Mouse (Mus musculus): ENCODE data around the gene Aph1a.
"Not testable (repeated sequence)": the region's sequence is repeated elsewhere in the genome, so short reads cannot be mapped to it uniquely, and the experiment has no call there.

The Aph1a gene

GRCm38 (mm10) chr3:95893606-95894316 lies at the start of gene Aph1a:
Gene Aph1a (plus strand): TSS chr3:95893969.
- peak; percentile 97 for DNase-seq (ENCODE audit: low read depth, low spot score)

- no peak for DNase-seq (ENCODE audit: low read depth, low spot score)
These were observed 43.2 kb upstream of the Aph1a start for GRCm38 (mm10) chr3:95850611-95851010.

DNA sequence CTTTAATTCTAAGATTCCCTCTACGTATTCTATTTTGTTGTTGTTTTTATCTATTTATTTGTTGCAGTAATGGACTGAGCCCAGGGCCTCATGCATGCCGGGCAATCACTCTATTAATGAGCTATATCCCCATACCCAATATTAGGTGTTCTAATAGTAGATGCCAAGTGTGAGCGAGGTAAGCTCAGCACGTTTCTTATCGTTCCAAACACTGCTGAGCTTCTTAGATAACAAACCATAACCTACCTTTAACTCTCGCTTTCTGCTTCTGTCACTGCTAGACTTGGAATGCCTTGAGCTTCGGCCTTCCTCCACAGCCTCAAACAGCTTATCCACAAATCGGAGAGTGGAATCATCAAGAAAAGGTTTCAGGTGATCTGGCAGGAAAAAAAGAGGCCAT lies 42.5 kb upstream of the Aph1a start:
- DNase-seq (ENCODE audit: low read depth, low spot score): no peak

DNA sequence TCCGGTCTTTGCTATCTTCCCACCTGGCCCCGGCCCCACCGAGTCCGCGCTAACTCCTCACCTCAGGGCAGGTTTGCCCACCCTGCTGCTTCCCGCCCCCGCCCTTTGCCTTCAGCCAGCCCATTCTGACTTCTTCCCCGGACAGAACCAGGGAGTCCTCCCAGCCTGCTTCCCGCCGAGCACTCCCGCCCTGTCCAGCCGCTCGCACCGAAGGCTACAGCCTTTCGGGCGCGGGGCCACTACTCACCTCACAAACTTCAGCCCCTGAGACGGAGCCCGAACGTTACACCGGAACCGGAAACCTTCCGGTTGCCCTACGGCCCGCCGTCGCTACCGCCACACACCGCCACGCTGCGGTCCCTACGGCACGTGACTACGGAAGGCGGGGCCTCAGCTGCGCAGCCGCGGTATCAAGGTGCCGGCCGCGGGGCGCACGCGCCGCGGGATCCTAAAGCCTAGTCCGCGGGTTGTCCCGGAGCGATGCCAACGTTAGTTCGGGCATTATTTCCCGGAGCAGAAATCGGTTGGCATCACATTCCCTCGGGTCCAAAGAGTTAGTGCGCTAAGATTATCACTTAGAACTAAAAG lies 38.2 kb upstream of the Aph1a start, which contains the start of gene Prpf3:
Prpf3 (minus strand) TSS at position 384 of the 588 bp plus-strand sequence.
- DNase-seq (ENCODE audit: low read depth, low spot score): peak; percentile 94

GRCm38 (mm10) chr3:95856115-95856514 lies 37.7 kb upstream of the Aph1a start:
- DNase-seq (ENCODE audit: low read depth, low spot score): no peak

DNA sequence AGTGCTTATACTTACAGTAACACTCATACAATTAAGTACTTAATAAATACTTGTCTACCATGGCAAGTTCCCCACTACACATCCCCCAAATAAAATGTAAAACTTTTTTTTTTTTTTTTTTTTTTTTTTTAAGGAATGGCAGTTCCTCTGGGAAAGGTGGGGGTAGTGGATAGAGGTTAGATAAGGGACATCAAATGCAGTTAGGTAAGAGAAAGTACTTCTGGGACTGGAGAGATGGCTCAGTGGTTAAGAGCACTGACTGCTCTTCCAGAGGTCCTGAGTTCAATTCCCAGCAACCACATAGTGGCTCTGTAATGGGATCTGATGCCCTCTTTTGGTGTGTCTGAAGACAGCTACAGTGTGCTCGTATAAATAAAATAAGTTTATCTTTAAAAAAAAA lies 36.7 kb upstream of the Aph1a start:
- not testable (repeated sequence) for DNase-seq (ENCODE audit: low read depth, low spot score)

DNA sequence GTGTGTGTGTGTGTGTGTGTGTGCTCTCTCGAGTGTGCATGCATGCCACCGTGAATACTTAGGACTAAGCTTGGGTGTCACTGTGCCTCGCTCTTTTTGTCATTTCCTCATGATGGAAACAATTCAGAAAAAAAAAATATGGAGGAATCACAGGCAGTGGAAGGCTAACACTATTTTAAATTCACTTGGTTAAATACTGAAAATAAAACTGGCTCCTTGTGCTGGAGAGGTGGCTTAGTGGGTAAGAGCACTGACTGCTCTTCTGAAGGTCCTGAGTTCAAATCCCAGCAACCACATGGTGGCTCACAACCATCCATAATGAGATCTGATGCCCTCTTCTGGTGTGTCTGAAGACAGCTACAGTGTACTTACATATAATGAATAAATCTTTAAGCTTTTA lies 35.5 kb upstream of the Aph1a start:
- not testable (repeated sequence) for DNase-seq (ENCODE audit: low read depth, low spot score)

DNA sequence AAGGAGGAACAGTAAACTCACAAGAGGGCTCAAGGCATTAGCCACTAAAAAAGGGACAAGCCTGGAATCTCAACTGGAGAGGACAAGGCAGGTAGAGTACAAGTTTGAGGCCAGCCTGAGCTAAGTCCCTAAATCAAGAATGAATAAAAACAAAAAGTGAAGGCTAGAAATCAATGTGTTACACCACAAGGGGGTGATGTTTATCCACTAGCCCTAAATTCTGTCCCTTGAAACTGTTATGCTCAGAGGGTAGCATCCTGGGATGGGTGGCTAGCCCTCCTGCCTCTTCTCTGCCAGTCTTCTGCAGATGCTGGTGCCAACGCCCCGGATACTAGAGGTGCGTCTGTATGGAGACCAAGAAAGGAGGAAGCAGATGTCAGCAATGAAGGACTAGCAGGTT lies 33.4 kb upstream of the Aph1a start:
- no peak for DNase-seq (ENCODE audit: low read depth, low spot score)

- peak; percentile 22 for DNase-seq (ENCODE audit: low read depth, low spot score)
These were observed 32.6 kb upstream of the Aph1a start for GRCm38 (mm10) chr3:95861216-95861615.

GRCm38 (mm10) chr3:95861796-95862195 lies 32.0 kb upstream of the Aph1a start:
- peak; percentile 88 for DNase-seq (ENCODE audit: low read depth, low spot score)

GRCm38 (mm10) chr3:95863578-95863977 lies 30.2 kb upstream of the Aph1a start:
- DNase-seq (ENCODE audit: low read depth, low spot score): no peak

DNA sequence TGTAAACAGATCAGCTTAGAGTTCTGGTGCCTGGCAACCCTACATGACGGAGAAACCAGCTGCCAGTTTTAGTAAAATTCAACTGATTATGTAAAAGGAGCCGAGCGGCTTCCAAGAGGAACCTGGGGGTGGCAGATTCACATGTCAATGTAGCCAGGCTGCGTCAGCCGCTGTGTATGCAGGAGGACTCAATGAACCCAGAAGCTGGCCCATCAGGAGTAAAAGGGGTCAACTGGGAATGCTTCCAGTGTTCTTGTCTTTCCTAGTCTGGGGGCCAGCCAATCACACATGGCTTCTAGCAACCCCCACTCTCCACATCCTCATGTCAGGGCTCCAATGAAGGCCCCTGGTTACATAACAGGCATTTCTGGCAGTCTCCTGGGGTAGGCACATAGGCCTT lies 28.7 kb upstream of the Aph1a start:
- DNase-seq (ENCODE audit: low read depth, low spot score): no peak

- no peak for DNase-seq (ENCODE audit: low read depth, low spot score)
These were observed 28.2 kb upstream of the Aph1a start for GRCm38 (mm10) chr3:95865571-95865970.

- DNase-seq (ENCODE audit: low read depth, low spot score): no peak
These were observed 27.7 kb upstream of the Aph1a start for GRCm38 (mm10) chr3:95866071-95866470.

DNA sequence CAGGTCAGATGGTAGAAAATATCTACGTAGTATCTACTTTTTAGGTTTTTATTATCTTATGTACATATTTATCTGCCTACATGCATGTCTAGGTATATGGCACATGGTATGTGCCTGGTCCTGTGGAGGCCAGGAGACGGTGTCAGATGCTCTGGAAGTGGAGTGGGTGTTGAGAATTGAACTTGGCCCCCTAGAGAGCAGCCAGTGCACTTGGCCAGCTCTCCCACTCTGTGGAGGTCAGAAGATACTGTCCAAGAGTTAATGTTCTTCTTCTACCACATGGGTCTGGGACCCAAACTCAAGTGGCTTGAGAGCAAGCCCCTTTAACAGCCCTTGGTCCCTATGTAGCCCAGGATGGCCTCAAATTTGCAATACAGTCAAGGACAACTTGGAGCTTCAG lies 26.4 kb upstream of the Aph1a start:
- DNase-seq (ENCODE audit: low read depth, low spot score): no peak

DNA sequence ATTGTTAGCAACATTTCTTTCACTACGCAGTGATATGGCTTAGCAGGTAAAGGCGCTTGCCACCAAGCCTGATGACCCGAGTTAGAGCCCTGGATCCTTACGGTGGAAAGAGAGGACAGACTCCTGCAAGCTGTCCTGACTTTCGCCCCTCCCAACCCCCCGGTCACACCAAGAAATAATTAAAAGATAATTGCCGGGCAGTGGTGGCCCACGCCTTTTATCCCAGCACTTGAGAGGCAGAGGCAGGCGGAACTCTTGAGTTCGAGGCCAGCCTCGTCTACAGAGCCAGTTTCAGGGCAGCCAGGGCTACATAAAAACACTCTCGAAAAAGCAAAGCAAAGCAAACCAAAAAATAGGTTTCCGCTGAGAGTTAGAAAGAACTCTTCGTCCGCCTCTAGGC lies 22.8 kb upstream of the Aph1a start:
- DNase-seq (ENCODE audit: low read depth, low spot score): no peak

GRCm38 (mm10) chr3:95871392-95871867 lies 22.3 kb upstream of the Aph1a start, which contains the start of gene Mrps21:
Gene Mrps21 (minus strand): TSS chr3:95871519.
- peak; percentile 89 for DNase-seq (ENCODE audit: low read depth, low spot score)

GRCm38 (mm10) chr3:95872048-95872447 lies 21.7 kb upstream of the Aph1a start:
- DNase-seq (ENCODE audit: low read depth, low spot score): no peak

DNA sequence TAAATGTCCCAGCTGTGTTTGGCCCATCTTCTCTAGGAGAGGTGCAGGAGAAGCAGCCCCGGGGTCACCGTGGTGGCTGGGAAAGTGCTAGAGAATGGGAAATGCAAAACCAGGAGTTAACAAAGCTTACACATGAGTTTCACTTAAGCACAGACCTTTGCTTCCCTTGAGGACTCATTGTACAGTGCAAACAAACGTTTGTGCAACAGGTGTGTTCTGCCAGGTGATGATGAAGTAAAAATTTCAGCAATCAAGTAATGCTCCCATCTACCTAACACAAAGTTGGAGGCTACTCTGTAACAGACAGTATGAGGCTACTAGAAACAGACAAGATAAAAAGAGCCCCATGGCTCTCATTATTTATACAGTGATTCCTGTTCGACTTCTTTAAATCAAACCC lies 14.7 kb upstream of the Aph1a start:
- no peak for DNase-seq (ENCODE audit: low read depth, low spot score)

GRCm38 (mm10) chr3:95881979-95882815 lies 11.6 kb upstream of the Aph1a start, which contains the start of gene Ciart:
Gene Ciart (minus strand): TSS chr3:95882251.
- DNase-seq (ENCODE audit: low read depth, low spot score): peak; percentile 98

- peak; percentile 45 for DNase-seq (ENCODE audit: low read depth, low spot score)
These were observed 10.8 kb upstream of the Aph1a start for GRCm38 (mm10) chr3:95882816-95883425.

- DNase-seq (ENCODE audit: low read depth, low spot score): no peak
These were observed 9.4 kb upstream of the Aph1a start for GRCm38 (mm10) chr3:95884400-95884799.

Data from mesoderm, embryonic 11.5 days (tissue).